Mouse (Mus musculus) spleen, adult 2 months (tissue): ENCODE results near the gene Ebna1bp2. TPM values are rescaled to one million over a fixed set of nuclear protein-coding genes. Genes with fewer than 3 reads are reported as not detected.
A peak's percentile ranks its signal among the peaks of the same experiment; 100 is the strongest.

ENCODE experiments used
- DNase-seq, 2 experiments: peaks; one replicate each; pipeline versions ENCODE4 v3.0.0 to v3.0.0-alpha.2; 2012 to 2021; ENCODE audit warnings: low spot score in 2 of 2, low read depth in 1 of 2
- H3K27ac ChIP-seq: fragments of 200-500 bp; 2 replicates; pipeline ENCODE4 v1.5.1; 2012; ENCODE audit warnings: low read length, inconsistent platforms; ENCODE audit not compliant: insufficient read depth
- H3K27me3 ChIP-seq: fragments of 200-500 bp; 2 replicates; pipeline ENCODE4 v1.6.1; 2012; ENCODE audit warnings: mild to moderate bottlenecking, moderate library complexity, low read length, inconsistent platforms; ENCODE audit not compliant: control insufficient read depth, insufficient read depth
- H3K36me3 ChIP-seq: fragments of 200-500 bp; 2 replicates; pipeline ENCODE4 v1.6.1; 2012; ENCODE audit warnings: mild to moderate bottlenecking, low read length, inconsistent platforms; ENCODE audit not compliant: control insufficient read depth, insufficient read depth
- H3K4me1 ChIP-seq: fragments of 200-500 bp; 2 replicates; pipeline ENCODE4 v1.6.1; 2011; ENCODE audit warnings: inconsistent platforms; ENCODE audit not compliant: control insufficient read depth, insufficient read depth, insufficient read length
- H3K4me3 ChIP-seq: fragments of 200-500 bp; 2 replicates; pipeline ENCODE4 v1.5.1; 2011; ENCODE audit warnings: mild to moderate bottlenecking, inconsistent platforms; ENCODE audit not compliant: insufficient read depth, insufficient read length; ENCODE audit errors: extremely low read depth
- CTCF ChIP-seq: fragments of 200-500 bp; IDR thresholded peaks from 2 replicates; pipeline ENCODE4 v1.5.1; 2011; ENCODE audit warnings: mild to moderate bottlenecking, inconsistent platforms; ENCODE audit not compliant: insufficient read depth, insufficient read length, insufficient replicate concordance; ENCODE audit errors: extremely low read depth
- POLR2A ChIP-seq: fragments of 200-500 bp; IDR thresholded peaks from 2 replicates; pipeline ENCODE4 v1.6.1; 2011; ENCODE audit warnings: low read depth, low read length, inconsistent platforms
- WGBS: fragments of 180-500 bp; shearing (Covaris S2); methylation state at CpG from one replicate; pipeline ENCODE4 v1.1.7; 2018; 5-methylcytosine and 5-hydroxymethylcytosine counted together
- polyA plus RNA-seq: library from polyadenylated mRNA; depleted of rRNA; stranded (reverse); fragments of >200 nt; gene quantifications from 2 replicates; pipeline ENCODE4 v1.2.3, GENCODE M21; 2012; rRNA removed

The Ebna1bp2 gene
- polyA plus RNA-seq, 1 experiment = 17.5 TPM

DNA sequence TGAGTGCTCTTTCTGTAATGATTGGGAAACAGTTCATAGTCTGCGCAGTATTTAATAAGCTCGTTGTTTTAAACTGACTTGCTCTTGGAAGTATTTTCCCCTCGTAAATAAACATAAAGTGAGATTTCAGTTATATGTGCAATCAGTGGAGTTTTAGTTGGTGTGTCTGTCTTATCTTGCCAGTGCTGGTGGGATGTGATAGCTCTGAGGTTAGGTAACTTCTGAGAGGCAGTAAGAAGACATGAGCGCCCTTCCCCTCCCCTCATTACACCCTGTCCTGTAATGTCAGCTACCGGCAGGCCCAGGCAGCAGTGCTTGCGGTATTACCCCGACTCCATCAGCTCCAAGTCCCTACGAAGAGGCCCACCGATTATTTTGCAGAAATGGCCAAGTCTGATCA is 1.2 kb downstream of the Ebna1bp2 start:
- H3K4me1 ChIP-seq = peaks cover 3% of the 10 kb centered on the region; the same call in 1 of the 2 replicates
- no peak overlapping the region for H3K4me3 ChIP-seq
- H3K36me3 ChIP-seq = peaks cover 26% of the 10 kb centered on the region
- no peak for DNase-seq
- TF ChIP-seq POLR2A = no peak
- TF ChIP-seq CTCF = no peak
- WGBS = 82% methylated on average over 9 of the region's 9 CpGs
- no peak overlapping the region for H3K27ac ChIP-seq
- H3K27me3 ChIP-seq = no peaks in the 10 kb centered on the region

DNA sequence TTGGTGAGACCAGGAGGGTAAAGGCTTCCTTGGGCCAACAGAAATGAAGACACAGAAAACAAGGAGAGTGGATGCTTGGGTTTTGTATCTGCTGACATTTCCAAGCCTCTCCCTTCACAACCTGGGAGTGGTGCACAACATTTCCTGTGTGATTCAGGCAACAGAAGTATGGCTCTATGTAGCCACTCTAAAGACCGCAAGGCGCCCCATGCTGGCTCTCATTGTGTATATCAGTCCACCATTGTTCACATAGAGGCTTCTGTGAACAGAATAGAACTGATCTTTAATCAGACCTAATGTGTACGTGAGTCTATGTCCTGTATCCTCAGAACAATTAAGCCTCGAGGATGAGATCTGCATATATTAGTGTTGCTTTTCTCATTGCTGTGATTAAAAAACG is 9.7 kb downstream of the Ebna1bp2 start:
- no peaks in the 10 kb centered on the region for H3K4me1 ChIP-seq
- no peak overlapping the region for H3K27ac ChIP-seq
- WGBS = 91% methylated on average over 5 of the region's 5 CpGs
- H3K4me3 ChIP-seq = no peak overlapping the region
- DNase-seq = no peak
- peaks cover 21% of the 10 kb centered on the region for H3K36me3 ChIP-seq
- TF ChIP-seq POLR2A (no peak), CTCF (no peak)
- no peaks in the 10 kb centered on the region for H3K27me3 ChIP-seq

DNA sequence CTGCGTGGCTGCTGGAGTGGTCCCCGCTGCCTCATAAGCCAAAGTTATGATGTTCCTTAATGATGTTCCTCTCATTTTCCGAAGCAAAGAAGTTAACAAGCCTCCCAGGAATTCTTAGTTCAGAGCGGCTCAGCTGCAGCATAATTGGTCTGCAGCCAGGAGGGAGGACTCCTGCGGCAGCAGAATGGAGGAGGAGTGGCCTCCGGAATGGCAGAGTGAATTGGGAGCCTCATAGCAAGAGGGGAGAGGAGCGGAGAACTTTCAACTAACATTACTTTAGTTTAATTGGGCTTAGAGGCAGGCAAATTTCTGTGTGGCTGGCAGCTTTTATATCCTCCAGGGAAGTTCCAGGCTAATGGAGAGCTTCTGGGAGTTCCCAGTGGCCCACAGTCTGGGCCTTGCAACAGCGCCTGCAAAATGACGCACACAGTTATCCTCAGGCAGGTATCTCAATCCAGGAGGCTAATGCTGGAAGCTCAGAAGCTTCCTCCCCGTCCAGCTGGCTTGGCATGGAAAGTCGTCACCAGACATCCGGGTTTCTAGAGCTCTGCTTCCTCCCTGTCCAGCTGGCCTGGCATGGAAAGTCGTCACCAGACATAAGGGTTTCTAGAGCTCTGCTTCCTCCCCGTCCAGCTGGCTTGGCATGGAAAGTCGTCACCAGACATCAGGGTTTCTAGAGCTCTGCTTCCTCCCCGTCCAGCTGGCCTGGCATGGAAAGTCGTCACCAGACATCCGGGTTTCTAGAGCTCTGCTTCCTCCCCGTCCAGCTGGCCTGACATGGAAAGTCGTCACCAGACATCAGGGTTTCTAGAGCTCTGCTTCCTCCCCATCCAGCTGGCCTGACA is 22.0 kb downstream of the Ebna1bp2 start:
- Histone ChIP-seq H3K27ac (no peak overlapping the region), H3K27me3 (no peaks in the 10 kb centered on the region), H3K4me3 (no peak overlapping the region), H3K4me1 (no peaks in the 10 kb centered on the region), H3K36me3 (no peaks in the 10 kb centered on the region)
- no peak for DNase-seq
- WGBS = 47% methylated on average over 20 of the region's 20 CpGs
- no peak for TF ChIP-seq CTCF

DNA sequence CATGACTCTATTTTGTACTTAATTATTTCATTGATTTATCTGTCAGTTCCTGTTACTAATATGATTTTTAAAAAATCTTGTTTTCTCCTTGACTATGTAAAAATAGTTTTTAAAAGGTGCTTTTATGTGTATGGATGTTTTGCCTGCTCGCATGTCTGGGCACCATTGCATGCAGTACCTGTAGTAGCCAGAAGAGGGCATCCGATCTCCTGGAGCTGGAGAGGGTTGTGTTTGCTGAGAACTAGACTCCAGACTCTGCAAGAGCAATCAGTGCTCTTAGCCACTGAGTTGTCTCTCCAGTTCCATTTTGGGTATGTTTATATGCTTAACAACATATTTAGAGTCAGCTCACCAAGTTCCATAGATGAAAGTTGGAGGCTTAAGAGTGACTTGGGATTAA is 24.6 kb downstream of the Ebna1bp2 start:
- peak; percentile 51; the same call in 1 of the 2 replicates for TF ChIP-seq CTCF
- TF ChIP-seq POLR2A = no peak
- no peak overlapping the region for H3K27ac ChIP-seq
- H3K4me1 ChIP-seq = no peaks in the 10 kb centered on the region
- WGBS = 3% methylated on average over 2 of the region's 2 CpGs
- no peaks in the 10 kb centered on the region for H3K36me3 ChIP-seq
- no peaks in the 10 kb centered on the region for H3K27me3 ChIP-seq
- DNase-seq = peak in 1 of 2 experiments; percentile 52
- no peak overlapping the region for H3K4me3 ChIP-seq

DNA sequence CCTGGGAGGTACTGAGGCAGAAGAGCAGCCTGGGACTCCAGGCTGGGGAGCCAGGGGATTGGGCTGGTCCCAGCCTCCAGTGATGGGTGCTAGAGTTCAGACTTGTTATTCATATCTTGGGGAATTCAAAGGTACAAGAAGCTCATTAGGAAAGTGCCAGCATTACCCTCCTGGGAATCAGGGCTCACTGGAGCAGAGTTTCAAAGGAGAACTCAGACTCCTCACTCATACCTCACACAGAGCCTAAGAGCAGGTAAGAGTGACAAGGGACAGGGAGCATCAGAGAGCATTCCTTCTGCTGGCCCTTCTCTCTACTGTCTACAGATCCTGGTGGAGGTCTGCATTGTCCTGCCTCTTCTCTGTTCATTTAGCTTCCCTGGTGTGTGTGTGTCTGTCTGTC is 38.1 kb downstream of the Ebna1bp2 start, which contains the start of gene Olfr62:
Gene Olfr62, plus strand, starts transcription at position 301 of the 400 bp plus-strand sequence.
- Histone ChIP-seq H3K27me3 (no peaks in the 10 kb centered on the region), H3K4me3 (no peak within 1 kb of the TSS), H3K27ac (no peak within 1 kb of the TSS), H3K36me3 (no peaks in the 10 kb centered on the region), H3K4me1 (no peaks in the 10 kb centered on the region)
- DNase-seq = no peak
- TF ChIP-seq CTCF (no peak), POLR2A (no peak)

Other genes with a start within 250 kb of the Ebna1bp2 start
- 47.0 and 48.1 TPM in 2 replicates for gene Szt2, start 211.5 kb upstream of the Ebna1bp2 start, polyA plus RNA-seq
- 18.1 and 21.8 TPM in 2 replicates for gene Med8, start 211.5 kb upstream of the Ebna1bp2 start, polyA plus RNA-seq
- gene Elovl1, start 192.7 kb upstream of the Ebna1bp2 start, polyA plus RNA-seq = 105 and 130 TPM in 2 replicates
- 24.0 and 32.3 TPM in 2 replicates for gene Cdc20, start 183.4 kb upstream of the Ebna1bp2 start, polyA plus RNA-seq
- 10.2 and 10.4 TPM in 2 replicates for gene Mpl, start 163.3 kb upstream of the Ebna1bp2 start, polyA plus RNA-seq
- gene Tie1, start 130.7 kb upstream of the Ebna1bp2 start, polyA plus RNA-seq = 28.3 and 31.8 TPM in 2 replicates
- gene 2610528J11Rik, start 93.8 kb upstream of the Ebna1bp2 start, polyA plus RNA-seq = 1.5 and 1.7 TPM in 2 replicates
- gene Tmem125, start 76.8 kb upstream of the Ebna1bp2 start, polyA plus RNA-seq = 0.54 and 0.79 TPM in 2 replicates
- not detected in 2 replicates for gene Cfap57, start within 50 bp of the Ebna1bp2 start, polyA plus RNA-seq
- not detected in 2 replicates for gene Olfr62, start 38.2 kb downstream of the Ebna1bp2 start, polyA plus RNA-seq
- gene Olfr1342, start 72.0 kb downstream of the Ebna1bp2 start, polyA plus RNA-seq = 0.18 TPM in 1 of 2 replicates, not detected in the other
- not detected in 2 replicates for gene Olfr1341, start 82.7 kb downstream of the Ebna1bp2 start, polyA plus RNA-seq
- gene Olfr1340, start 99.3 kb downstream of the Ebna1bp2 start, polyA plus RNA-seq = not detected in 2 replicates
- not detected in 2 replicates for gene Olfr1339, start 111.4 kb downstream of the Ebna1bp2 start, polyA plus RNA-seq
- not detected in 2 replicates for gene Olfr1338, start 137.9 kb downstream of the Ebna1bp2 start, polyA plus RNA-seq
- gene Olfr1337, start 161.8 kb downstream of the Ebna1bp2 start, polyA plus RNA-seq = not detected in 2 replicates
- not detected in 2 replicates for gene Olfr1335, start 189.1 kb downstream of the Ebna1bp2 start, polyA plus RNA-seq
- gene Olfr1333, start 215.5 kb downstream of the Ebna1bp2 start, polyA plus RNA-seq = not detected in 2 replicates
- not detected in 2 replicates for gene Olfr1331, start 243.8 kb downstream of the Ebna1bp2 start, polyA plus RNA-seq